Mouse (Mus musculus): Measurements from ENCODE around the gene Parg. TPM values are rescaled to one million over a fixed set of nuclear protein-coding genes. Genes with fewer than 3 reads are reported as not detected.

Gene Parg
- polyA plus RNA-seq, 1 experiment from 2014 or later: 33.2 TPM

DNA sequence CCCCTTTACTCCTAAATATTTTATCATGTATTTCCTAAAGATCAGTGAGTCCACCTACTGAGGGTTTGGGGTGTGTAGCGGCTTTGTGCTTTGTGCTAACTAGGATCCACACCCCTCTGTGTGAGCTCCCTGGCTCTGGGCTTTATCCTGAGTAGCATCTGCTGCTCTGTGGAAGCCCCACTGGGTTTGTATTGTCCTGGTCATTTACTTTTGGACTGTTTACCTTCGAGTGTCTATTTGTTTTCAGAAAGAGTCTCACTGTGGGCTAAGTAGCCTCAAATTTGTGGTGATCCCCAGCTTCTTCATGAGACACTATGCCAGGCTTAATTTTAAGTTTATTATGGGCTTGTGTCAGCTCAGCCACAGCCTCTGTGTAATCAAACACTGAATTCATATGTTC is 67.2 kb downstream of the Parg start:
- no peaks in the 10 kb centered on the region for H3K4me1 ChIP-seq (replicated peaks)
- no peak overlapping the region for H3K4me2 ChIP-seq
- H3K9me3 ChIP-seq: no peaks in the 10 kb centered on the region
- H3K27ac ChIP-seq (replicated peaks): no peak overlapping the region
- 51% methylated on average over 2 of the region's 2 CpGs for WGBS
- H3K36me3 ChIP-seq: peaks cover 23% of the 10 kb centered on the region
- ATAC-seq (ENCODE audit: low read depth): no peak
- no peak overlapping the region for H3K4me3 ChIP-seq
- H3K27me3 ChIP-seq: no peaks in the 10 kb centered on the region
- H3K9ac ChIP-seq: no peak overlapping the region

DNA sequence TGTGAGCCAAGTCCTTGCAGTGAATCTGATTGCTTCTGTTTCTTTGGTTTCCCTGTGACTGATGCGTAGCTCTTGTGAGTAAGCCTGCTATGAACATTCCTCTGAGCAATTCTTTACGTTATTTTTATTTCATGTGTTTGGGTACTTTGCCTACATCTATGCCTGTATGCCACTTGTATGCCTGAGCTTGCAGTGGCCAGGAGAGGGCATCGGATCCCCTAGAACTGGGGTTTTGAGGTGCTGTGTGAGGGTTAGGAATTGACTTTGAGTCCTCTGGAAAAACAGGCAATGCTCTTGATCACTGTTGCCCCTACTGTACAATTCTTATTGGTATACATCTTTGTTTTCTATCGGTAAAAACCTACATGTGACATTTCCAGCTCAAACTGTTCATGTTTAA is 67.8 kb downstream of the Parg start:
- H3K9ac ChIP-seq: no peak overlapping the region
- no peak overlapping the region for H3K4me3 ChIP-seq
- H3K9me3 ChIP-seq: no peaks in the 10 kb centered on the region
- H3K27ac ChIP-seq (replicated peaks): no peak overlapping the region
- H3K27me3 ChIP-seq: no peaks in the 10 kb centered on the region
- H3K36me3 ChIP-seq: peaks cover 23% of the 10 kb centered on the region
- no peak overlapping the region for H3K4me2 ChIP-seq
- WGBS: 95% methylated on average over 4 of the region's 4 CpGs
- no peaks in the 10 kb centered on the region for H3K4me1 ChIP-seq (replicated peaks)
- no peak for ATAC-seq (ENCODE audit: low read depth)

DNA sequence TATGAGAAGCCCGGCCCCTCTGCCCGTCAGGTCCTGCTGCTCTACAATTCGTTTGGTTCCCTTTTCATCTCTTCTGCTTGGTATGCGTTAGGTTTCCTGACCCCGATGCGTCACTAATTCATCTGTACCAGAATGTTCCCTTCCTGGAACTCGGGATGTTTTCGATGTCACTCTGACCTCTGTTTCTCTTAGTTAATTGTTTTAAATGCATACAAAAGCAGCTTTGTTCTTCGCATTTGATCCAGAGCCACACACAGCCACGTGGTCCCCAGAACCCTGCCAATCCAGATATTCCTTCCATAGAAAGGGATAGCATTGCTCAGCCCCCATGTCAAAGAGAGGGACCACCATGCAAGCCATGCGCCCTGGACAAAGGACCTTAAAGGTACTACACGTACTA is 99.9 kb downstream of the Parg start:
- Histone ChIP-seq H3K36me3 (peaks cover 17% of the 10 kb centered on the region), H3K9me3 (no peaks in the 10 kb centered on the region), H3K4me1 (replicated peaks) (0 out of 2 replicates have a peak, but pooled peaks cover 5% of the 10 kb centered on the region), H3K4me3 (no peak overlapping the region), H3K27ac (replicated peaks) (no peak overlapping the region), H3K27me3 (no peaks in the 10 kb centered on the region), H3K4me2 (no peak overlapping the region), H3K9ac (no peak overlapping the region)
- ATAC-seq (ENCODE audit: low read depth): peak; percentile 50; the same call in 1 of the 2 replicates
- 46% methylated on average over 12 of the region's 12 CpGs for WGBS

DNA sequence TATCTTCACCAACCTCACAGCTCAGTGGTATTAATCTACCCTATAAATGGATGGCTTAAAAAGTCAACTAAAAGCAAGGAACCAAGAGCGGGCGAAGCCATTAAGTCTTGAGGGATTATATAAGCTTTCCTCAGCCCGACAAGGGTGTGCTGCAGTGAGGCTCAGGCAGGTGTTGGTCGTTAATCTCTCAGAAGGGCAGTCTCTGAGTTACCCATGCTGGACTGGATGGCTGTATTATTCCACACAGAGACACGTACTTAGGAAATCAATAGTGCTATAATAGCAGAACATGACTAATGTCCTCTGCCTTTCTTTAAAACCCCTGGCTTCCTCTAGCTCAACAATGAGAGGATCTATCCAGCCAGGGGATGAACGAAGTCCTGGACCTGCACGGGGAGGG is 100.7 kb downstream of the Parg start:
- peaks cover 16% of the 10 kb centered on the region for H3K36me3 ChIP-seq
- no peaks in the 10 kb centered on the region for H3K9me3 ChIP-seq
- H3K4me3 ChIP-seq: no peak overlapping the region
- 0 out of 2 replicates have a peak, but pooled peaks cover 5% of the 10 kb centered on the region for H3K4me1 ChIP-seq (replicated peaks)
- no peak overlapping the region for H3K4me2 ChIP-seq
- no peak overlapping the region for H3K9ac ChIP-seq
- no peak overlapping the region for H3K27ac ChIP-seq (replicated peaks)
- ATAC-seq (ENCODE audit: low read depth): 0 out of 2 replicates have a peak, but pooled peaks have one; percentile 61
- H3K27me3 ChIP-seq: no peaks in the 10 kb centered on the region
- 65% methylated on average over 7 of the region's 7 CpGs for WGBS

DNA sequence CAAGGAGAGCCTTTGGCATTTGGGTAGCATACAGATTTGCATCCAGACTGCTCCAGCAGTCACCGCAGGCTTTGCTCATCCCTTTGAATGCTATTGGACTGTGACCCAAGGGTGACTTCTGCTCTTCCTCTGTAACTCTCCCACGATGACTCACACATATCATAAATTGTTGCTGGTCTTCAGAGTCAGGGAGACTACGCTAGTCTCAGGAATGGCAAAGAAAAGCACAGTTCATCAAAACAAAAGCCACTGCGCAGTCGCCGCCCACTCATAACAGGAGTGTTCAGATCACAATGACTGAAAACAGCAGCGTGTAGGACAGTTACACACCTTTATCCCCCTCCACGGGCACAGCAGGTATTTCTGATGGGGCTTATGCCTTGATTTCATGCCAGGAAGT is 103.2 kb downstream of the Parg start:
- H3K4me2 ChIP-seq: no peak overlapping the region
- no peaks in the 10 kb centered on the region for H3K9me3 ChIP-seq
- H3K36me3 ChIP-seq: 0 out of 2 replicates have a peak, but pooled peaks cover 1% of the 10 kb centered on the region
- WGBS: 80% methylated on average over 8 of the region's 8 CpGs
- peaks cover 12% of the 10 kb centered on the region; the same call in 1 of the 2 replicates for H3K4me1 ChIP-seq (replicated peaks)
- H3K9ac ChIP-seq: no peak overlapping the region
- ATAC-seq (ENCODE audit: low read depth): no peak
- H3K27me3 ChIP-seq: no peaks in the 10 kb centered on the region
- H3K4me3 ChIP-seq: no peak overlapping the region
- H3K27ac ChIP-seq (replicated peaks): no peak overlapping the region

DNA sequence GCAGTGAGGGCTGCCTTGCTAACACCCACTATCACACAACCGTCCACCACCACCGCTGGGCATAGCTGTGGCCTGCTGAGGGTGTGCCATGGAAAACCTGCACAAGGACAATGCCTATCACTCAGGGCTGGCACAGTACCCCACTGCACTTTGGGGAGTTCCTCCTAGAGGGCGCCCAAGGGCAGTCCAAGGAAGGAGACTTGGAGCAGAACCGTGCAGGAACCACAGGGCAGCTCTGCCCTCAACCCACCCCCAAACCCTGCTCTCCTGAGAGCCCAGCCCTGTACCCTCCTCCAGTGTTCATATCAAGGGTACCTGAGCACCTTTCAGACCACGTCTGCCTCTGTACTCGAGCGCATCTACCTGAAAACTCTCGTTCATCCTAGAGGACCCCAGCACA is 108.1 kb downstream of the Parg start:
- Histone ChIP-seq H3K27me3 (no peaks in the 10 kb centered on the region), H3K4me1 (replicated peaks) (peaks cover 7% of the 10 kb centered on the region; the same call in 1 of the 2 replicates), H3K4me2 (no peak overlapping the region), H3K9me3 (no peaks in the 10 kb centered on the region), H3K36me3 (no peaks in the 10 kb centered on the region), H3K4me3 (no peak overlapping the region), H3K27ac (replicated peaks) (no peak overlapping the region), H3K9ac (no peak overlapping the region)
- 44% methylated on average over 8 of the region's 8 CpGs for WGBS
- peak; percentile 36 for ATAC-seq (ENCODE audit: low read depth)

DNA sequence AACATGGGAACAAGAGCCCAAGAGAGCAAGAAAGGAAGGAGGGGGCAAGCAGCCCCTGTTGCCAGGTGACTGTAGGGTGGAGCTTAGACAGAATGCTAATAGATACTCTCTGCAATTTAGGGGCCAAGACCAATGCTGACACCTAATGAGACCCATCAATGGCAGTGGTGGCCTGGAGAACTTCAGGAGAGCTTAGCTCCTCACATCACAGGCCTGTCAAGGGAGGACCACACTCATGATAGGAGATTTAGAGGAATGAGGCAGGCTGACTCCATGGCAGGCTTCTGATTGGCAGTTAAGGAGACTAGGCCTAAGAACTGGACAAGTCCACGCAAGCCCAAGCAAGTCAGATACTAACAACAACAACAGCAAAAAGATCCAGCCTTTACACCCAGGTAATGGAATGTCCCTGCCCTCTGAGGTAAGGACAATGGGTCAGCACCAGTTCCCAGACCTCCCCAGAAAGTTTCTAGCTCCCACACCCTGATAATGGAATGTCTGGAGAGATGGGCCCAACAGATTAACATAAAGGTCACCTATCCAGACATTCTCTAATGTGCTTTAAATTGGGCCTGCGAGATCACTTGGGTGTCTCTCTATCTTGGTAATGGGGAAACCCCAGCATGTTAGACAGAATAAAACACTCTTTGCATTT is 109.8 kb downstream of the Parg start:
- H3K36me3 ChIP-seq: no peaks in the 10 kb centered on the region
- peaks cover 7% of the 10 kb centered on the region; the same call in 1 of the 2 replicates for H3K4me1 ChIP-seq (replicated peaks)
- H3K9me3 ChIP-seq: no peaks in the 10 kb centered on the region
- no peak for ATAC-seq (ENCODE audit: low read depth)
- no peak overlapping the region for H3K9ac ChIP-seq
- no peaks in the 10 kb centered on the region for H3K27me3 ChIP-seq
- WGBS: 92% methylated on average over 2 of the region's 2 CpGs
- no peak overlapping the region for H3K4me2 ChIP-seq
- no peak overlapping the region for H3K4me3 ChIP-seq
- no peak overlapping the region for H3K27ac ChIP-seq (replicated peaks)

DNA sequence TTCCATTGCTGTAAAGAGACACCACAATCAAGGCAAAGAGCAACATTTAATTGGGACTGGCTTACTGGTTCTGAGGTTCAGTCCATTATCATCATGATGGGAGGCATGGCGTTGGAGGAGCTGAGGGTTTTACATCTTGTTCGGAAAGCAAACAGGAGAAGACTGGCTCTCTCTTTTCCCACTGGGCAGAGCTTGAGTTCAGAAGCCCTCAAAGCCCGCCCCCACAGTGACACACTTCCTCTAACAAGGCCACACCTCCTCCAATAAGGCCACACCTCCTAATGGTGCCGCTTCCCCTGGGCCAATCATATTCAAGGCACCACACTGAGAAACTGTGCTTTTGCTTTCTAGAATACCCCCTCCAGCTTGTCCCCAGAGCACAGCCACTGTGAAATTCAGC is 116.1 kb downstream of the Parg start:
- Histone ChIP-seq H3K27ac (replicated peaks) (no peak overlapping the region), H3K27me3 (no peaks in the 10 kb centered on the region), H3K9ac (no peak overlapping the region), H3K4me1 (replicated peaks) (peaks cover 16% of the 10 kb centered on the region), H3K4me2 (0 out of 2 replicates have a peak overlapping the region, but pooled peaks have one; percentile 1), H3K9me3 (no peaks in the 10 kb centered on the region), H3K4me3 (no peak overlapping the region), H3K36me3 (no peaks in the 10 kb centered on the region)
- ATAC-seq (ENCODE audit: low read depth): no peak
- 13% methylated on average over 4 of the region's 4 CpGs for WGBS

DNA sequence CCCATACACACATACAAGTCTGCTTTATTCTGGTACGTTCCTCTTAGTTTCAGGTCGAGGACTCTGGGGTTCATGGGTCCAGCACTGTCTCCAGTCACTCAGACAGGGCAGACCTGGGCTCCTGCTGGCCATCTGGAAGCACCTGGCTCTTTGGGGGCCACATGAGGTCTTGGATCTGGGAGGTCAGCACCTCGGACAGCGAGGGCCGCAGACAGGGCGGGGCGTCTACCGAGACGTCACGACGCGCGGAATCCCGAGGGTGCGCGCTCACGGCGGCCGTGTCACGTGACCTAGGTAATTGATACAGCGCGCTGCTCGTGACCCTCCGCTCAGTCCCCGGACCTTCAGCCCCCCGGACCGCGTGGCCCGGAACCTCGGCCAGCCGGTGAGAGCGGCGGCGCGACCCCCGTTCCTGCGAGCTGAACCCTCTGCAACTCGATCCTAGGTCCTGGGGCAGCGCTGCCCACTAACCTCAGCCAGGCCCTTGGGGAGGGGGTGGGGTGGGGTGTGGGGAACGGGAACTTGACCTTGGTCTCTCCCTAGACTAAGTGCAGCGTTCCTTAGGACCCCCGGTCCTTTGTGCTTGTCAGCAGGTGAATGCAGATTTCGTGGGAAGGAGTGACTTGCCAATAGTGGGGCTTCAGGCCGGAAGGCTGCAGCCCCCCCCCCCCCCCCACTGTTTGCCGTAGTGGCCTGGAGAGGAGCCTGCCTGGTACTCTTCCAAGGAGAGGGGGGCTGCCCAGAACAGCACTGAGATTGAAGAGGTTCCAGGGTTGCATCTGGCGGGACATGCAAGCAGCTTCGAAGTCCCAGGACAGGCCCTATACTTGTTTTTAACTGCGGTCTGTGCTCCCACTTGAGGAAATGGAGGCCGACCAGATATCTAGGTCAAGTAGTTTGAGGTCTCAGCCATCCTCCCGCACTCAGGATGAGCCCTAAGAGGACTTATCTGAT is 120.3 kb downstream of the Parg start, which contains the start of gene Ogdhl:
Gene Ogdhl, plus strand, starts transcription at position 288 of the 954 bp plus-strand sequence.
- Histone ChIP-seq H3K27me3 (no peaks in the 10 kb centered on the region), H3K36me3 (no peaks in the 10 kb centered on the region), H3K4me2 (peak within 1 kb of the TSS; percentile 80), H3K9me3 (no peaks in the 10 kb centered on the region), H3K27ac (replicated peaks) (no peak within 1 kb of the TSS), H3K9ac (peak within 1 kb of the TSS; percentile 77), H3K4me1 (replicated peaks) (peaks cover 19% of the 10 kb centered on the region), H3K4me3 (peak within 1 kb of the TSS; percentile 60)
- peak; percentile 74 for ATAC-seq (ENCODE audit: low read depth)
- WGBS: 3% methylated on average over 48 of the region's 50 CpGs

DNA sequence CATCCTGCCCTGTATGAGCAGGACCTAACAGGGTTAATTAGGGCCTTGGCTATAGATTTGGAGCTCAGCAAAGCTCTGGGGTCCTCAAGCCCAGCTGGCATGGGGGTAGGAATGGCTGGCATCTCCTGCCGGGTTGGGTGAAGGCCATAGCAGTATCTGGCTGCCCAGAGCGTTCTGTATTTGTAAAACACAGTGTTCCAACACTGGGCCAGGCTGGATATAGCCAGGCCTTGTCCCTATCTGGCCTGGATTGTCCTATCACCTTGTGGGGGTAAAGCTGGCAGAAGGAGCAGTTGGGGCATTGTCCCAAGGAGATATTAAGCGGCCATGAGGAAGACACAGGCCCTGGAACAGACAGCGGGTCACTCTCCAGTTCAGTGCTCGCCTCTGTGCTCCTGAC is 121.5 kb downstream of the Parg start:
- H3K36me3 ChIP-seq: no peaks in the 10 kb centered on the region
- H3K4me3 ChIP-seq: no peak overlapping the region
- no peak overlapping the region for H3K4me2 ChIP-seq
- ATAC-seq (ENCODE audit: low read depth): no peak
- no peak overlapping the region for H3K27ac ChIP-seq (replicated peaks)
- H3K9ac ChIP-seq: no peak overlapping the region
- peaks cover 25% of the 10 kb centered on the region for H3K4me1 ChIP-seq (replicated peaks)
- H3K9me3 ChIP-seq: no peaks in the 10 kb centered on the region
- whole genome bisulfite sequencing: 91% methylated on average over 5 of the region's 5 CpGs
- H3K27me3 ChIP-seq: no peaks in the 10 kb centered on the region

DNA sequence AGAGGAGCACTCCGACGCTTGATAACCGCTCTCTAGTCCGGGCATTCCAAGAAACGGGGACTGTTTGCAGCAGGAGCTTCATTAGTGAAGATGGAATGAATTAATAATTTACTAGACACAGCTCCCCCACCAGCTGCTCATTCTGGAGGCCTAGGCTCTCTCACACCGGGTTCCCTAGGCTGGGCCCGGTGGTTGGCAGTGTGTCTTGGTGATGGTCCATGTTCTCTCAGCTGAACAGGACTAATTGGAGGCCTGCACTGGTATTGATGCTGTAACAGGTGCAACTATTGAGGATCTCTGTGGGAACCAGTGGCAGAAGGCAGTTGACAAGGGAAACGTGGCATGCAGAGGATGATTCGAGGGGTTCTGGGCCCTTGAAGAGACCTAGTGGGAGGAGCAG is 125.6 kb downstream of the Parg start:
- Histone ChIP-seq H3K4me3 (no peak overlapping the region), H3K4me1 (replicated peaks) (peaks cover 18% of the 10 kb centered on the region), H3K36me3 (no peaks in the 10 kb centered on the region), H3K27me3 (no peaks in the 10 kb centered on the region), H3K4me2 (no peak overlapping the region), H3K9ac (no peak overlapping the region), H3K27ac (replicated peaks) (no peak overlapping the region), H3K9me3 (no peaks in the 10 kb centered on the region)
- WGBS: 69% methylated on average over 9 of the region's 9 CpGs
- no peak for ATAC-seq (ENCODE audit: low read depth)
